12 mouse cellular contexts compared by ENCODE assay signal in the genomic region with DNA sequence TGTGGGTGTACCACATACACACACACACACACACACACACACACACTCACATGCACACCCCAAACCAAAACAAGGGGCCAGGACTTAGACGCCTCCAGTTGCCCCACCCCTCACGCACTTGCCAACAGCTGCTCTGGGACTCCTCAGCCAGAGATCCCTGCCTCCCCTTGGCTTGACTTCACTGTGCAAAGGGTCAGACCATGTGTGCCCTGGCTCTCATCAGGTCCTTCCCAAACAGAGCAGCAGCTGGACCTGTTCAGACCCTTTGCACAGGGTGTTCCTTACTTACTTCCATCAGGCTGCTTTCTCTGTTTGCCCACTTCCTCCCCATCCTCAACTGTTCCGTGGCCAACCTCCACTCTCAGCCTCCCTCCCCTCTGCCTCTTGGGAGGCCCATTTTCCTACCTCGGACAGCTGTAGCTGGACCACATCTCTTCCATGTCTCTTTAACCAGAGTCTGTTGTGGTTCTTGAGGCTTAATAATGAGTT. TPM values are rescaled to one million over a fixed set of nuclear protein-coding genes. Genes with fewer than 3 reads are reported as not detected.
A peak's percentile ranks its signal among the peaks of the same experiment; 100 is the strongest.
DNase-seq lines count a peak whose midpoint lies in the region; ATAC-seq and TF ChIP-seq lines count a peak whose summit lies in the region.
"Had no signal": no experiment of that assay in that cellular context is flagged by ENCODE, and none has a peak within 500 bp of the region (broad histone marks: within the 10 kb centered on the region; RNA-seq: fewer than 3 reads in every experiment).

No protein-coding gene starts in this region.

- no peak for TF ChIP-seq CTCF in heart, adult 2 months (IDR thresholded peaks at IDR 0.05)
- no peak for TF ChIP-seq CTCF in small intestine, adult 2 months (IDR thresholded peaks at IDR 0.05; ENCODE audit: extremely low read depth, insufficient read length, insufficient replicate concordance, low read depth, low read length)

- no peak overlapping the region for H3K9ac ChIP-seq in heart, adult 2 months (ENCODE audit: low read depth, low read length)
- no peak overlapping the region for H3K9ac ChIP-seq in heart, embryonic 11.5 days (ENCODE audit: low read depth, low read length)
- no peak overlapping the region for H3K9ac ChIP-seq in embryonic facial prominence, embryonic 15.5 days
- H3K9ac ChIP-seq: limb, embryonic 12.5 days had no signal

- 37% methylated on average over 4 of the region's 4 CpGs for WGBS in heart, adult 2 months
- WGBS in heart, embryonic 11.5 days (ENCODE audit: insufficient replicate concordance), result 54% methylated on average over 4 of the region's 4 CpGs
- 36% methylated on average over 4 of the region's 4 CpGs for WGBS in embryonic facial prominence, embryonic 15.5 days
- WGBS in small intestine, adult 2 months, result 34% methylated on average over 4 of the region's 4 CpGs

- TF ChIP-seq EP300 in heart, adult 2 months (IDR thresholded peaks at IDR 0.05; ENCODE audit: insufficient read depth, low read depth, low read length), result peak; percentile 80; the same call in 1 of the 2 replicates

- no peaks in the 10 kb centered on the region for H3K27me3 ChIP-seq in heart, adult 2 months (ENCODE audit: control insufficient read depth, insufficient read depth, low read length)
- peaks cover 3% of the 10 kb centered on the region; the same call in 1 of the 2 replicates for H3K27me3 ChIP-seq in heart, embryonic 11.5 days (ENCODE audit: control insufficient read depth, insufficient read depth, low read length)
- H3K27me3 ChIP-seq in embryonic facial prominence, embryonic 15.5 days, result no peaks in the 10 kb centered on the region
- no peaks in the 10 kb centered on the region for H3K27me3 ChIP-seq in small intestine, adult 2 months (ENCODE audit: control insufficient read depth, insufficient read depth, low read length)
- H3K27me3 ChIP-seq: limb, embryonic 12.5 days had no signal

- H3K9me3 ChIP-seq in heart, embryonic 11.5 days (replicated peaks; ENCODE audit: control insufficient read depth, low read length), result no peaks in the 10 kb centered on the region
- H3K9me3 ChIP-seq in embryonic facial prominence, embryonic 15.5 days (replicated peaks), result no peaks in the 10 kb centered on the region
- H3K9me3 ChIP-seq: limb, embryonic 12.5 days had no signal

- H3K79me2 ChIP-seq in heart, adult 2 months (replicated peaks; ENCODE audit: control insufficient read depth, insufficient read depth, low read length), result no peaks in the 10 kb centered on the region

- no peak for TF ChIP-seq POLR2A in heart, adult 2 months (IDR thresholded peaks at IDR 0.05; ENCODE audit: insufficient read depth, low read depth, low read length)
- no peak for TF ChIP-seq POLR2A in small intestine, adult 2 months (IDR thresholded peaks at IDR 0.05; ENCODE audit: low read depth, low read length)

- ATAC-seq in heart, embryonic 11.5 days (replicated peaks; ENCODE audit: insufficient number of reproducible peaks, low FRiP score, low TSS enrichment), result no peak
- ATAC-seq in embryonic facial prominence, embryonic 15.5 days (ENCODE audit: insufficient number of reproducible peaks, low FRiP score, low TSS enrichment, low read depth), result peak; percentile 76; the same call in 1 of the 2 replicates
- ATAC-seq in hematopoietic stem cell, adult 5-6 weeks (replicated peaks in 1 of 2; ENCODE audit: insufficient read depth in 1 of 2, low FRiP score in 2 of 2, low TSS enrichment in 1 of 2, low read depth in 1 of 2, poor library complexity in 2 of 2, severe bottlenecking in 2 of 2), result peak; percentile 58 to 62; a peak in 3 of 4 replicates
- ATAC-seq: CD4-positive, CD25-positive, alpha-beta regulatory T cell, adult 4 months; hindbrain, postnatal 0 days had no signal

- intact Hi-C loops in heart, adult 2 months (cut with DNase I), result no loop called here

- H3K27ac ChIP-seq in heart, adult 2 months, result peak overlapping the region; percentile 41
- no peak overlapping the region for H3K27ac ChIP-seq in heart, embryonic 11.5 days (ENCODE audit: low read depth, low read length)
- H3K27ac ChIP-seq in embryonic facial prominence, embryonic 15.5 days (replicated peaks), result peak overlapping the region; percentile 66; the same call in 1 of the 2 replicates
- H3K27ac ChIP-seq in small intestine, adult 2 months (ENCODE audit: insufficient read depth, low read depth, low read length), result peak overlapping the region; percentile 12; the same call in 1 of the 2 replicates
- H3K27ac ChIP-seq: hindbrain, postnatal 0 days; limb, embryonic 12.5 days had no signal

- no peak overlapping the region for H3K4me2 ChIP-seq in heart, embryonic 11.5 days
- no peak overlapping the region for H3K4me2 ChIP-seq in embryonic facial prominence, embryonic 15.5 days (replicated peaks)
- H3K4me2 ChIP-seq: limb, embryonic 12.5 days had no signal

- H3K4me3 ChIP-seq in heart, adult 2 months, result no peak overlapping the region
- no peak overlapping the region for H3K4me3 ChIP-seq in heart, embryonic 11.5 days (ENCODE audit: low read depth, low read length)
- H3K4me3 ChIP-seq in embryonic facial prominence, embryonic 15.5 days (replicated peaks), result no peak overlapping the region
- H3K4me3 ChIP-seq in small intestine, adult 2 months (ENCODE audit: low read depth, low read length), result no peak overlapping the region
- H3K4me3 ChIP-seq: limb, embryonic 12.5 days had no signal

- peaks cover 7% of the 10 kb centered on the region for H3K4me1 ChIP-seq in heart, adult 2 months (ENCODE audit: control insufficient read depth, insufficient read depth, low read length)
- peaks cover 19% of the 10 kb centered on the region for H3K4me1 ChIP-seq in heart, embryonic 11.5 days (ENCODE audit: control insufficient read depth, insufficient read depth, low read length)
- peaks cover 47% of the 10 kb centered on the region for H3K4me1 ChIP-seq in embryonic facial prominence, embryonic 15.5 days
- 0 out of 2 replicates have a peak, but pooled peaks cover 2% of the 10 kb centered on the region for H3K4me1 ChIP-seq in small intestine, adult 2 months (ENCODE audit: control insufficient read depth, insufficient read depth, insufficient read length, low read length)

- H3K36me3 ChIP-seq in heart, adult 2 months (ENCODE audit: control insufficient read depth, insufficient read depth, low read length), result no peaks in the 10 kb centered on the region
- H3K36me3 ChIP-seq in heart, embryonic 11.5 days (ENCODE audit: control insufficient read depth, insufficient read depth, low read length), result no peaks in the 10 kb centered on the region
- H3K36me3 ChIP-seq in embryonic facial prominence, embryonic 15.5 days, result no peaks in the 10 kb centered on the region
- H3K36me3 ChIP-seq in small intestine, adult 2 months (ENCODE audit: control insufficient read depth, insufficient read depth, low read length), result no peaks in the 10 kb centered on the region
- H3K36me3 ChIP-seq: limb, embryonic 12.5 days had no signal

- DNase-seq in heart, adult 2 months, result peak; percentile 83 to 87
- no peak for DNase-seq in thymus, postnatal 4 days
- DNase-seq in thymus, postnatal 0 days (ENCODE audit: low spot score), result no peak
- no peak for DNase-seq in cerebellum, postnatal 36 days
- DNase-seq: thymus, postnatal 14 days had no signal

RNA-seq across cellular contexts. Expression of gene Acox3, which starts 42.0 kb away (rescaled TPM):
- total RNA-seq in heart, adult 2 months (2021), result 10 to 100 TPM; 21.8 to 28.3 TPM
- polyA plus RNA-seq in heart, adult 2 months (2012; rRNA removed), result 22.5 and 25.5 TPM in 2 replicates
- 10.5 and 11.4 TPM in 2 replicates for polyA plus RNA-seq in heart, embryonic 11.5 days (2014; fragmentation: Nextera tagmentation; extraction: Ambion mirVana)
- 13.7 and 14.1 TPM in 2 replicates for polyA plus RNA-seq in embryonic facial prominence, embryonic 15.5 days (2015; fragmentation: Nextera tagmentation; extraction: Ambion mirVana)
- total RNA-seq in hematopoietic stem cell, adult 5-6 weeks (2017), result 16.3 and 24.4 TPM in 2 replicates
- 24.7 and 36.0 TPM in 2 replicates for polyA plus RNA-seq in small intestine, adult 2 months (2012; rRNA removed)
- polyA plus RNA-seq in thymus, postnatal 0 days (2015; fragmentation: Nextera tagmentation; extraction: Ambion mirVana), result 15.2 TPM in 2 replicates

RNA-seq across cellular contexts. Expression of gene Trmt44, which starts 49.9 kb away (rescaled TPM):
- 1 to 10 TPM; 1.9 to 2.0 TPM for total RNA-seq in heart, adult 2 months (2021)
- polyA plus RNA-seq in heart, adult 2 months (2012; rRNA removed), result 1.7 and 2.0 TPM in 2 replicates
- polyA plus RNA-seq in heart, embryonic 11.5 days (2014; fragmentation: Nextera tagmentation; extraction: Ambion mirVana), result 4.6 and 4.9 TPM in 2 replicates
- polyA plus RNA-seq in embryonic facial prominence, embryonic 15.5 days (2015; fragmentation: Nextera tagmentation; extraction: Ambion mirVana), result 8.4 and 9.0 TPM in 2 replicates
- total RNA-seq in hematopoietic stem cell, adult 5-6 weeks (2017), result 4.4 and 14.6 TPM in 2 replicates
- polyA plus RNA-seq in small intestine, adult 2 months (2012; rRNA removed), result 2.7 and 3.3 TPM in 2 replicates
- polyA plus RNA-seq in thymus, postnatal 0 days (2015; fragmentation: Nextera tagmentation; extraction: Ambion mirVana), result 6.0 TPM in 2 replicates

RNA-seq across cellular contexts. Expression of gene Htra3, which starts 54.8 kb away (rescaled TPM):
- 100 to 1,000 TPM; 101 to 102 TPM for total RNA-seq in heart, adult 2 months (2021)
- 130 and 147 TPM in 2 replicates for polyA plus RNA-seq in heart, adult 2 months (2012; rRNA removed)
- polyA plus RNA-seq in heart, embryonic 11.5 days (2014; fragmentation: Nextera tagmentation; extraction: Ambion mirVana), result 3.7 and 4.1 TPM in 2 replicates
- polyA plus RNA-seq in embryonic facial prominence, embryonic 15.5 days (2015; fragmentation: Nextera tagmentation; extraction: Ambion mirVana), result 31.3 and 33.0 TPM in 2 replicates
- total RNA-seq in hematopoietic stem cell, adult 5-6 weeks (2017), result not detected in 2 replicates
- polyA plus RNA-seq in small intestine, adult 2 months (2012; rRNA removed), result 63.6 and 72.1 TPM in 2 replicates
- polyA plus RNA-seq in thymus, postnatal 0 days (2015; fragmentation: Nextera tagmentation; extraction: Ambion mirVana), result 8.9 and 10.4 TPM in 2 replicates
- polyA plus RNA-seq: CD4-positive, CD25-positive, alpha-beta regulatory T cell, adult 4 months had no signal

Comparison
In these comparisons a context has a peak if more than half of its experiments do, and no peak if none do; other contexts are left out.
1. DNase-seq: peak in heart, adult 2 months (2 of 2); none in thymus, postnatal 4 days (single experiment), thymus, postnatal 0 days (single experiment) and cerebellum, postnatal 36 days (0 of 2).